Mouse (Mus musculus): ENCODE results near the gene Il12rb1. TPM values are rescaled to one million over a fixed set of nuclear protein-coding genes. Genes with fewer than 3 reads are reported as not detected.

Gene Il12rb1
- polyA plus RNA-seq, 1 experiment: 1.8 TPM

GRCm38 (mm10) chr8:70795370-70795769 lies 12.9 kb upstream of the Il12rb1 start:
- Histone ChIP-seq H3K27me3 (ENCODE audit: control insufficient read depth, insufficient read depth, low read length) (no peaks in the 10 kb centered on the region), H3K27ac (ENCODE audit: insufficient read depth, low read length) (no peak overlapping the region), H3K4me1 (ENCODE audit: control insufficient read depth, insufficient read depth, low read length) (peaks cover 6% of the 10 kb centered on the region), H3K4me3 (replicated peaks; ENCODE audit: insufficient read depth, low read depth, low read length) (no peak overlapping the region)
- TF ChIP-seq POLR2A (IDR thresholded peaks at IDR 0.05; ENCODE audit: borderline replicate concordance, insufficient read depth, low read length) (no peak), CTCF (IDR thresholded peaks at IDR 0.05; ENCODE audit: borderline replicate concordance, insufficient read depth, low read depth, low read length) (peak; percentile 39; the same call in 1 of the 2 replicates)
- 92% methylated on average over 2 of the region's 2 CpGs for WGBS
- no peak for DNase-seq

GRCm38 (mm10) chr8:70796403-70797080 lies 11.7 kb upstream of the Il12rb1 start:
- Histone ChIP-seq H3K27ac (ENCODE audit: insufficient read depth, low read length) (peak overlapping the region; percentile 60; the same call in 1 of the 2 replicates), H3K4me1 (ENCODE audit: control insufficient read depth, insufficient read depth, low read length) (peaks cover 6% of the 10 kb centered on the region), H3K4me3 (replicated peaks; ENCODE audit: insufficient read depth, low read depth, low read length) (peak overlapping the region; percentile 74), H3K27me3 (ENCODE audit: control insufficient read depth, insufficient read depth, low read length) (no peaks in the 10 kb centered on the region)
- 6% methylated on average over 54 of the region's 54 CpGs for WGBS
- no peak for DNase-seq
- TF ChIP-seq CTCF (IDR thresholded peaks at IDR 0.05; ENCODE audit: borderline replicate concordance, insufficient read depth, low read depth, low read length): no peak
- TF ChIP-seq POLR2A (IDR thresholded peaks at IDR 0.05; ENCODE audit: borderline replicate concordance, insufficient read depth, low read length): no peak

- H3K27ac ChIP-seq (ENCODE audit: insufficient read depth, low read length): peak overlapping the region; percentile 1; the same call in 1 of the 2 replicates
- peaks cover 6% of the 10 kb centered on the region for H3K4me1 ChIP-seq (ENCODE audit: control insufficient read depth, insufficient read depth, low read length)
- peak overlapping the region; percentile 74 for H3K4me3 ChIP-seq (replicated peaks; ENCODE audit: insufficient read depth, low read depth, low read length)
- TF ChIP-seq POLR2A (IDR thresholded peaks at IDR 0.05; ENCODE audit: borderline replicate concordance, insufficient read depth, low read length) (0 out of 2 replicates have a peak, but pooled peaks have one; percentile 1), CTCF (IDR thresholded peaks at IDR 0.05; ENCODE audit: borderline replicate concordance, insufficient read depth, low read depth, low read length) (no peak)
- peak; percentile 79 to 83 for DNase-seq
- no peaks in the 10 kb centered on the region for H3K27me3 ChIP-seq (ENCODE audit: control insufficient read depth, insufficient read depth, low read length)
- under 1% methylated on average over 55 of the region's 57 CpGs for WGBS
These were observed 10.9 kb upstream of the Il12rb1 start for GRCm38 (mm10) chr8:70797081-70798070.

DNA sequence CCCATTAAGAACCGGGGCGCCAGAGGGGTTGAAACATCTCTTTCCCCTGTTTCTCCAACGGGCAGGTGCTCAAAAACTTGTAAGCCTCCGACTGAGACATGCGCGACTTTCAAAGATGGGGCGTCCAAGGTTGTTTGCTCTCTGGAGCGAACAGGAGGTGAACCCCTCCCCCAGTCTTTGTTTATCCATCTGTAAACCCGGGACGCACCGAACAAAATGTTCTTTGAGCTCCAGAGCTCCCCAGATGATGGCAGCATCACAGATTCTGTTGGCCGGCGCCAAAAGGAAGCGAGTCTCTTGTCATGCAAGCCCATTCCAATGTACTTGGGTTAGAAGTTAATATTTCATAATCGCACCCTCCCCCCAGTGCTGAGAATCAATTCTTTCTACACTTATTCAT lies 10.0 kb upstream of the Il12rb1 start:
- WGBS: 9% methylated on average over 15 of the region's 15 CpGs
- no peaks in the 10 kb centered on the region for H3K4me1 ChIP-seq (ENCODE audit: control insufficient read depth, insufficient read depth, low read length)
- H3K4me3 ChIP-seq (replicated peaks; ENCODE audit: insufficient read depth, low read depth, low read length): no peak overlapping the region
- no peaks in the 10 kb centered on the region for H3K27me3 ChIP-seq (ENCODE audit: control insufficient read depth, insufficient read depth, low read length)
- TF ChIP-seq POLR2A (IDR thresholded peaks at IDR 0.05; ENCODE audit: borderline replicate concordance, insufficient read depth, low read length) (no peak), CTCF (IDR thresholded peaks at IDR 0.05; ENCODE audit: borderline replicate concordance, insufficient read depth, low read depth, low read length) (no peak)
- peak overlapping the region; percentile 1; the same call in 1 of the 2 replicates for H3K27ac ChIP-seq (ENCODE audit: insufficient read depth, low read length)
- peak in 1 of 2 experiments; percentile 52 for DNase-seq

DNA sequence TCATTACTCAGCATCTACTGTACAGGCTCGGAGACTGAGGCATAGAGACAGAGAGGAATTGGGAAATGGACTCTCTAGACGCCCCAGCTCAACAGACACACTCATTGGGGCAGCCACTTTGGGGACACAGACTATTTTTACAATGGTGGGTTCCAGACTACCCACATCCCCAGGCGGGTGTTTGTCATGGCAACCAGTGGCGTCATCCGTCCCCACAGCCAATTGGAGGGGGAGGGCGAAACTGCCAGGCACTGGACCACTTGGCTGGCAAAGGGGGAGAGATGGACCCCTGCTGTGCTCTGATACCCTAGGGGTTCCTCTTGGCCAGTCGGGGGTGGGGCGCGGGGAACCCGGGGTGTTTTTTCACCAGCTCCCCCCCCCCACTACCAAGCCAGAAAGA lies 7.6 kb upstream of the Il12rb1 start:
- H3K27ac ChIP-seq (ENCODE audit: insufficient read depth, low read length): no peak overlapping the region
- DNase-seq: no peak
- no peak overlapping the region for H3K4me3 ChIP-seq (replicated peaks; ENCODE audit: insufficient read depth, low read depth, low read length)
- 45% methylated on average over 10 of the region's 10 CpGs for WGBS
- H3K27me3 ChIP-seq (ENCODE audit: control insufficient read depth, insufficient read depth, low read length): peaks cover 2% of the 10 kb centered on the region; the same call in 1 of the 2 replicates
- TF ChIP-seq CTCF (IDR thresholded peaks at IDR 0.05; ENCODE audit: borderline replicate concordance, insufficient read depth, low read depth, low read length) (no peak), POLR2A (IDR thresholded peaks at IDR 0.05; ENCODE audit: borderline replicate concordance, insufficient read depth, low read length) (no peak)
- peaks cover 4% of the 10 kb centered on the region; the same call in 1 of the 2 replicates for H3K4me1 ChIP-seq (ENCODE audit: control insufficient read depth, insufficient read depth, low read length)

GRCm38 (mm10) chr8:70801156-70801555 lies 7.1 kb upstream of the Il12rb1 start:
- peaks cover 4% of the 10 kb centered on the region; the same call in 1 of the 2 replicates for H3K4me1 ChIP-seq (ENCODE audit: control insufficient read depth, insufficient read depth, low read length)
- H3K4me3 ChIP-seq (replicated peaks; ENCODE audit: insufficient read depth, low read depth, low read length): no peak overlapping the region
- WGBS: 15% methylated on average over 15 of the region's 15 CpGs
- no peak for DNase-seq
- no peak overlapping the region for H3K27ac ChIP-seq (ENCODE audit: insufficient read depth, low read length)
- peaks cover 2% of the 10 kb centered on the region; the same call in 1 of the 2 replicates for H3K27me3 ChIP-seq (ENCODE audit: control insufficient read depth, insufficient read depth, low read length)
- TF ChIP-seq CTCF (IDR thresholded peaks at IDR 0.05; ENCODE audit: borderline replicate concordance, insufficient read depth, low read depth, low read length) (no peak), POLR2A (IDR thresholded peaks at IDR 0.05; ENCODE audit: borderline replicate concordance, insufficient read depth, low read length) (no peak)

GRCm38 (mm10) chr8:70801830-70802229 lies 6.4 kb upstream of the Il12rb1 start:
- no peak for TF ChIP-seq CTCF (IDR thresholded peaks at IDR 0.05; ENCODE audit: borderline replicate concordance, insufficient read depth, low read depth, low read length)
- no peak for TF ChIP-seq POLR2A (IDR thresholded peaks at IDR 0.05; ENCODE audit: borderline replicate concordance, insufficient read depth, low read length)
- peaks cover 2% of the 10 kb centered on the region; the same call in 1 of the 2 replicates for H3K27me3 ChIP-seq (ENCODE audit: control insufficient read depth, insufficient read depth, low read length)

More at GRCm38 (mm10) chr8:70801830-70802229, 6.4 kb upstream of the Il12rb1 start:
- no peak overlapping the region for H3K27ac ChIP-seq (ENCODE audit: insufficient read depth, low read length)
- no peak overlapping the region for H3K4me3 ChIP-seq (replicated peaks; ENCODE audit: insufficient read depth, low read depth, low read length)
- peaks cover 4% of the 10 kb centered on the region; the same call in 1 of the 2 replicates for H3K4me1 ChIP-seq (ENCODE audit: control insufficient read depth, insufficient read depth, low read length)
- 80% methylated on average over 1 of the region's 1 CpGs for WGBS
- DNase-seq: no peak
